Mouse (Mus musculus): ENCODE measurements around the gene Aplnr.

The Aplnr gene

DNA sequence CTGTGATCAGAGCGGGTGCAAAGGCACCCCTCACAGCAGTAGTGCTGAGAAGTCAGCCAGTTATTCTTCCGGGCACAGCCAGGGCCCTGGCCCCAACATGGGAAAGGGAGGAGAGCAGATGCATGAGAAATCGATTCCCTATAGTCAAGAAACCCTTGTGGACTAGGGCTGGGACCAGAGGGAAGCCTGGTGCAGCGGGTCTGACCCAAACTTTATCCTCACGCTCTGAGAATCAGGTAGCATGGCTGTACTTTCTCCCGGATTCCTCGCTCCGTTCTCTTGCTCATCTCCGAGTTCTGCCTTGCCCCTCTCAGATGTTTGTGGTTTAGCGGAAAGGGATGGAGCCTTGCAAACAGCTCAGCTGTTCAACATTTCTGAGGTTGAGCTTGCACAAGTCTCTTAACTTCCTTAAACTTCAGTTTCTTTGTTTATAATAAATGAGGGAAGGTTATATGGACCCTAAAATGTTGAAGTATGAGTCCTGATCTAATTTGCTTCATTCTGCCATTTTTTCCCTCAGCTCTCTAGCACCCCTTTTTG is 1.6 kb downstream of the Aplnr start:
- no peak for DNase-seq (ENCODE audit: low spot score in 2 of 2)

DNA sequence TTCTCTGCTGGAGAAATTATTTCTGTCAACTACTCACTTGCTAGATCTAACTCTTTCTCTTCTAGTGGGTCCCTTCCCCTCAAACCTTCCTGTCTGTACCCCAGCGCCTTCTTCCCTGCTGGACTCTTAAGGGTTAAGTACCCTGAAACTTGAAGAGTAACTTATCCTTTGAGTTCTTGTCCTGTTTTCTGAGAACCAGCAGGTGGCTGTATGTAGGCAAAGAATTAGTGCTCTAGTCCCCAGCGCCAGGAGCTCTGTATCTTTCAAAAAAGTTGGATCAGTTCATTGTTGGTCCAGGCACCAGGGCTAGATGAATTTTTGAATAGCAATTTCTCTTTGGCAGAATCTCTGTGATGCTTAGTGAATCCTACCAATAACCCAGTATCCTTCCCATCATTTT is 2.1 kb downstream of the Aplnr start:
- no peak for DNase-seq (ENCODE audit: low spot score in 2 of 2)

GRCm38 (mm10) chr2:85139393-85139792 is 3.4 kb downstream of the Aplnr start:
- DNase-seq (ENCODE audit: low spot score in 2 of 2): no peak

GRCm38 (mm10) chr2:85139846-85140245 is 3.8 kb downstream of the Aplnr start:
- no peak for DNase-seq (ENCODE audit: low spot score in 2 of 2)

DNA sequence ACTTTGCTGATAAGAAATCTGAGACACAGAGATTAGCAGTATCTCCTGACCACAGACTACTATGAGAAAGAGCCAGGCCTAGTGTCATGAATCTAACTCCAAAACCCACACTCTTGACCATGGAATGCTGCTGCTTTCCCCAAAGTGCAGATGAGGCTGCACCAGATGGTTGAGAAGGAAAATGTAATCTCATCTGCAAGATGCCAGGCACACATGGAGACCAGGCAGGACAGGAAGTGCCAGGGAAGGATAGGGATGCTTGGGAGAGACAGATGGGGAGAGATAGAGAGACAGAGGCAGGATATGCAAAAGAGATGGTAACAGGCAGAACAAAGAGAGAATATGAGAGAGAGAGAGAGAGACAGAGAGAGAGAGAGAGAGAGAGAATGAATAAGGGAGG is 4.8 kb downstream of the Aplnr start:
- no peak for DNase-seq (ENCODE audit: low spot score in 2 of 2)

GRCm38 (mm10) chr2:85144908-85145307 is 8.9 kb downstream of the Aplnr start:
- DNase-seq (ENCODE audit: low spot score in 2 of 2): no peak

GRCm38 (mm10) chr2:85145346-85145745 is 9.3 kb downstream of the Aplnr start:
- DNase-seq (ENCODE audit: low spot score in 2 of 2): no peak

DNA sequence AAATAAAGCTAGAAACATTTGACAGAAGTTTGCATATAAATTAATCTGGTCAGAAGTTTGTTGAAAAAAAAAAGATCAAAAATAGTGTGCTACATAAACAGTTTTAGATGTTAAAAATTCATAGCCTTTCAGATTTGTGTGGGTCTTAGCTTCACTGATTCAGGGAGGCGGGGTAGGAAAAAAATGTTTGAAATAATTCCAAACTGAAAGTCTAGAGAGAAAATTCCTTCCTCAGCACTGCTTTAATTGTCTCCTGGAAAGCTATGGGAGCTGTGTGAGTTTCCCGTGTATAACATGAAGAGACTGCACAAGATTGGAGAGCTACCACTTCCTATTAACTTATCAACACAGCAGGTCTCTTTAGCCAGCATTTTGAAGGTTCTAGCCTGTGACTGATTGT is 11.5 kb downstream of the Aplnr start:
- DNase-seq (ENCODE audit: low spot score in 2 of 2): no peak

- DNase-seq (ENCODE audit: low spot score in 2 of 2): no peak
Measured at GRCm38 (mm10) chr2:85150373-85150772, 14.3 kb downstream of the Aplnr start.

DNA sequence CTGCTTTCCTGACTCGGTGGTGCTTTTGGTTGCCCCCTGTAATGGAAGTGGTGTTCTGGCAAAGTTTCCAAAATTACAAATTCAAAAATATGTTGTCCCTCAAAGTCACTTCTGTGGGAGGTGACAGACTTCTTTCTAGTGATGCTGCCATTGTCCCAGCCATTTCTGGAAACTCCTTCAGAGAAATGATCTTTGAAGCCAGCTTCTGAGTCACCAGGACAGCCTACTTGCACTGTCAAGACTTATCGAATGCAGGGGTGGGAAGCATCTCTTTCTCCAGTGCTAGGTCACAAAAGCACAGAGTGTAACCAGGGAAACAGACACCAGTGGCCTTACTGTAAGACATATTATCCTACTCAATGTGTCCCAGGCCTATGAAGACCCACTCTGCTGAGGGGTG is 15.2 kb downstream of the Aplnr start:
- no peak for DNase-seq (ENCODE audit: low spot score in 2 of 2)

- no peak for DNase-seq (ENCODE audit: low spot score in 2 of 2)
Measured at GRCm38 (mm10) chr2:85155334-85155733, 19.3 kb downstream of the Aplnr start.

DNA sequence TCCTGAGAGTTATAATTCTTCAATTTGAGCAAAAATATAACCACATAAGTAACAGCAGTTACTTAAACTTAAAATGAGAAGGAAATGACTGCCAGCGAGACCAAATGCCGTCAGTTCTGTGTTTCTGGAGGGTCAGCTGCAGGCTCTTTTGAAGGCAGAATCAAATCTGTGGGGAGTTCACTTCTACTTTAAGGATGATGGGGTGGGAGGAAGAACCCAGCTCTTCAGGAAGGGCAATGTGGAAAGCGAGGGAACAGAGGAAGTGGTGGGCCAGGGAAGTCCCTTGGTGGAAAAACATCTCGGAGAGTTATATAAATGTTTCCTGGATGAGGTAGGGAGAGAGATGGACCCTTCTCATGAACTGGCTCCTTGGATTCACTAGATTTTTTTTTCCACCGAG is 20.1 kb downstream of the Aplnr start:
- DNase-seq (ENCODE audit: low spot score in 2 of 2): no peak

DNA sequence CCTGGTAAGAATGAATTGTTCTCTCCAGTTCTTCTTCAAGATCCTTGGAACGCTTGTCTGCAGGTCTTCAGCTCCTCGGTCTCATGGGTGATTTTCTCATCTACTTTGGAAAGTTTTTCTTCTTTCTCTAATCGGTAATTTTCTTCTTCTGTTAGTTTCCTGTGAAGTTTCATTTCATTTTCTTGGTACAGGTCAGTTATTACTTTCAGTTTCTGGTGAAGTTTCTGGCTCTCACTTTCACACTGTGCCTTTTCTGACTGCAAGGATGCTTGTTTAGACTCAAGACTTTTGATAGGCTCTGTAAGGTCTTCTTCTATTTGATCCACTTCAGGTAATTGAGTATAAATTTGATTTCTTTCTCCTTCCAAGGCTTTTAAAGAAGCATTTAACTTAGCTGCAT is 21.4 kb downstream of the Aplnr start:
- no peak for DNase-seq (ENCODE audit: low spot score in 2 of 2)

GRCm38 (mm10) chr2:85160901-85161637 is 25.0 kb downstream of the Aplnr start:
- no peak for DNase-seq (ENCODE audit: low spot score in 2 of 2)

- DNase-seq (ENCODE audit: low spot score in 2 of 2): no peak
Measured at GRCm38 (mm10) chr2:85161638-85162093, 25.6 kb downstream of the Aplnr start.

DNA sequence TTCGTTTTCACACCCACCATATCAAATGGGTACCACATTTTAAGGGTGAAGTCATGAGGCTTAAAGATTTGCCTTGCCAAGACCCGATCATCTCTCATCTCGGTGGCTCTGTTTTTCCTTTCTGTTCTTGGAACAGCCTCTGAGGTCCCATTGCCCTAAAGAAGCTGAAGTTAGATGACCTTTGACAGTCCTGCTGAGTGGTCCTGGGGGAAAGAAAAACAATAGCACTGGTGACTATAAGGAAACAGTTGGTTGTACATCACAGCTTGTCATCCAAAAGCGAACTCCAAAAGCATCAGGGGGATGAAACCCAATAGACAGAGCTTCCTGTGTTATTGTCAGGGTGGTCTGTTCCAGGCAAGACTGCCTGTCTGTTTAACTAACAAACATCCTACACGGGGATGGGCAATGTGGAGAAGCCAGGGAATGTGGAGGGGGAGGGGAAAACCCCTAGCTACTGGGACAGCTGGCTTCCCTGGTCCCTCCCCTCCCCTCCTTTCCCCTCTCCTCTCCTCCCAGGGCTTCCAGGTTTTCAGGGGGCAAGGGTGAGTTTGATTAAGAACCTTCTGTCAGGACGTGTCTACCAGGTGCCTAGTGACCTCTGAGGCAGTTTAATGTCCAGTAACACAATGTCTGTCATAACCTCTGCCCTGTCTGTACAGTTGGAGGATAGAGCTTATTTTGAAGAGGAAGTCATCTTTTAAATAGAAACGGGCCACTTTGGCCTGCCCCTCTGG is 27.5 kb downstream of the Aplnr start:
- DNase-seq (ENCODE audit: low spot score in 2 of 2): no peak

- no peak for DNase-seq (ENCODE audit: low spot score in 2 of 2)
Measured at GRCm38 (mm10) chr2:85167624-85168023, 31.6 kb downstream of the Aplnr start.

DNA sequence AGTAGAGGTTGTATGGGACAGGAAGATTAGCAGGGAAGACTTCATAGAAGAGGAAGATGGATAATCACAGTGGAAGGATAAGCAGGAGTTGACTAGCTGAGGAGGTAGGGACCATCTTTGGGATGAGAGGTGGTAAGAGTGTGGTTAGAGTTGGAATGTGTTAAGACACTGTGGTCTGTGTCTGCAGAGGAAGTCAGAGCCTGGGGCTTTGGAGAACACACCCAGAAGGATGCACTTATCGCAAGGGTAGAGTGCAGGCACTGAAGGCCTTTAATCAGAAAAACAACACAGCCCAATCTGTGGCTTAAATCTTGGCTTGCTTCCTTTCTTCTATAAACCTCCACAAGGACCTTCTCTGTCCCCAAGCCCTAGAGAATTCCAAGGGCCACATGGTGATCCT is 32.3 kb downstream of the Aplnr start:
- no peak for DNase-seq (ENCODE audit: low spot score in 2 of 2)

DNA sequence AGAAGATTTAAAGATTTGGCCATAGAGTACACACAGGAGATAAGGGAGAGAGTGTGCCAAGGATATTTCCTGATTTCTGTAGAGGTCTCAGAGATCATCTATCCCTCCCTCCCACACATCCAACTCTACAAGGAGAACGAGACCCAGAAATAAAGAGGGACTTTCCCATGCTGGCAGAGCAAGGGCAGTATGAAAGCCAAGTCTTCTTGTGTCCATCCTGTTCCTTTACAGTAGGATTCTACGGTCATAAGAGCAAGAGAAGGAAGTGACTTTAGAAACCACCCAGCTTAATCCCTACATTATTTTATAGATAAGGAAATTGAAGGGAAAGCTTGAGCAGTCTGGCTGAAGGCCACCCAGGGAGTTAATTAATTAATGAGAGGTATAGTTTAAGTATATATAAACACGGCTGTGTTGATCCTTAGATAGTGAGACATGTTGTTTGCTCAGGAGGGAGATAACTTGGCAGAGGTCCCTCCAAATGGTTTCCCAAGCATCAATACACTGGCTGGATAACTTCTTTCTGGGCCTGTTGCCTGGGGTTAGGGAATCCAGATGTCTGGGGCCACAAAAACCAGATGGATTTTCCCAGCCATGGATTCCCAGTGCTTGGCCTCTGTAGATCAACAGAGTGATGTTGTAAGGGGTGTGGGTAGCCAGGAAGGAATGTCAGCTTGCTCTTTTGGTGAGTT is 36.2 kb downstream of the Aplnr start:
- DNase-seq (ENCODE audit: low spot score in 2 of 2): no peak

GRCm38 (mm10) chr2:85172763-85173103 is 36.7 kb downstream of the Aplnr start:
- DNase-seq (ENCODE audit: low spot score in 2 of 2): no peak

GRCm38 (mm10) chr2:85173545-85173944 is 37.5 kb downstream of the Aplnr start:
- no peak for DNase-seq (ENCODE audit: low spot score in 2 of 2)

DNA sequence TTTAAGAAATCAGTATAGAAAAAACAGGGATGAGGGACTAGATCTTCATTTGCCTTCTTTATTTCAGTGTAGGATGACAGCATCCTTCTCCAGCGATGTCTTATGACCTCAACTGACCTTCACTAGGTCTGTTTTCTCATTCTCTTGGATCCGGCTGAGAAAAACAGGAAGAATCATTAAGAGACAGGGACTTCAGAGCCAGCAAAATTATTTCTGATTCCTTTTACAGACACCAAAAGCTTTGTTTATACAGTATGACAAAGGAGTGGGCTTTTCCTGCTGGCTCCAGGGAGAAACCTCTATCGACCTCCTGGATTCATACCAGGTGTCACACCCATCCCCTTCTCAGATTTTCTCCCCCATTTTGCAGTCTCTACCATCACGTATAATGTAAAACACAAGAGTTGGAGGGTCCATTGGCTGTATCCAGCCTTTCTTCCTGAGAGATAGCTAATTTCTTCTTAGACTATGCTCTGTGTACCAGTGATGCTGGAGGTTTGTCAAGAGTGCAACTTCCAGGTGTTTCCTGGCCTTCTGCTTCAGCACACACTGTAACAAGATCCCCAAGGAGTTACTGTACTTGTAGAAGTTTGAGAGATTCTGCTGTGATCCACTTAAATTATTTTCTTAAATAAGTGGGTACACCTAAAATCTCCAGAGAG is 42.2 kb downstream of the Aplnr start:
- DNase-seq (ENCODE audit: low spot score in 2 of 2): no peak
